Mouse (Mus musculus) kidney, embryonic 15.5 days (tissue): Measurements from ENCODE around the gene Lrrc66. TPM values are rescaled to one million over a fixed set of nuclear protein-coding genes. Genes with fewer than 3 reads are reported as not detected.
"Not testable (repeated sequence)": the region's sequence is repeated elsewhere in the genome, so short reads cannot be mapped to it uniquely, and the experiment has no call there.

Experiments used
- ATAC-seq: fragments of 200-750 bp; cut with Nextera tagmentation; replicated peaks from 2 replicates; pipeline ENCODE4 v1.8.0; 2017; ENCODE audit warnings: moderate TSS enrichment; ENCODE audit not compliant: low FRiP score
- H3K27ac ChIP-seq: fragments of 300-500 bp; sonication (generic); 2 replicates; pipeline ENCODE4 v1.5.1; 2015; ENCODE audit warnings: mild to moderate bottlenecking, inconsistent platforms
- H3K27me3 ChIP-seq: fragments of 300-500 bp; sonication (generic); 2 replicates; pipeline ENCODE4 v1.6.1; 2015; ENCODE audit warnings: inconsistent platforms
- H3K36me3 ChIP-seq: fragments of 300-500 bp; sonication (generic); 2 replicates; pipeline ENCODE4 v1.6.1; 2015; ENCODE audit warnings: inconsistent platforms
- H3K4me1 ChIP-seq: fragments of 300-500 bp; sonication (generic); 2 replicates; pipeline ENCODE4 v1.6.1; 2015; ENCODE audit warnings: inconsistent platforms
- H3K4me2 ChIP-seq: fragments of 300-500 bp; sonication (generic); 2 replicates; pipeline ENCODE4 v1.6.1; 2015; ENCODE audit warnings: moderate library complexity, mild to moderate bottlenecking, inconsistent platforms
- H3K4me3 ChIP-seq: fragments of 300-500 bp; sonication (generic); replicated peaks from 2 replicates; pipeline ENCODE4 v1.5.1; 2015; ENCODE audit warnings: mild to moderate bottlenecking, inconsistent platforms
- H3K9ac ChIP-seq: fragments of 300-500 bp; sonication (generic); 2 replicates; pipeline ENCODE4 v1.6.1; 2015; ENCODE audit warnings: mild to moderate bottlenecking, inconsistent platforms
- H3K9me3 ChIP-seq: fragments of 300-500 bp; sonication (generic); replicated peaks from 2 replicates; pipeline ENCODE4 v1.6.1; 2016; ENCODE audit warnings: inconsistent platforms
- WGBS: fragments of 180-500 bp; shearing (Covaris S2); methylation state at CpG from one replicate; pipeline ENCODE4 v1.1.7; 2015; ENCODE audit warnings: mixed read lengths; 5-methylcytosine and 5-hydroxymethylcytosine counted together
- polyA plus RNA-seq: library from polyadenylated mRNA; unstranded; fragments of >200 nt; fragmentation: Nextera tagmentation; extraction: Ambion mirVana; gene quantifications from 2 replicates; pipeline ENCODE4 v1.2.1, GENCODE M21; 2015

The Lrrc66 gene
- polyA plus RNA-seq, 1 experiment from 2014 or later, result 0.08 TPM

DNA sequence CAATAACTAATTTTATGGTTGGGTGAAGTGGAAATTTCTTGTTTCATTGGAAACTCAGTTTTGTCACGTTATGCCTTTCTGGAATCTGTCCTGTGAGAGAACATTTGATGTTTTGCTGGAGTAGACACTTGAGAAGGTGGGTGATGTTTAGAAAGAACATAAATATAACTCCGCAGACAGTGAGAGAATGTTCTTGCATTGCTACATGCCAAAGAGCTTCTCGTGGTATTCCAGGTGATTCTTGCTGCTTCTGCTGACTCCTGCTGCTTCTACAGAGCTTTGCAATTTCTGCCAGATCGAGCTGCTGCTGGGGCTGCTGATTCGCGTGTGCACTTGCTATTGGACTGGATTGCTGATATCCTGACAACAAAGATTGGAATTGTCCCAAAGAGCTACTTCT lies 27.4 kb downstream of the Lrrc66 start:
- Histone ChIP-seq H3K36me3 (no peaks in the 10 kb centered on the region), H3K4me1 (no peaks in the 10 kb centered on the region), H3K27ac (no peak overlapping the region), H3K9me3 (0 out of 2 replicates have a peak, but pooled peaks cover 3% of the 10 kb centered on the region), H3K4me2 (no peak overlapping the region), H3K4me3 (no peak overlapping the region), H3K27me3 (no peaks in the 10 kb centered on the region), H3K9ac (no peak overlapping the region)
- no peak for ATAC-seq
- WGBS, result 83% methylated on average over 6 of the region's 6 CpGs

DNA sequence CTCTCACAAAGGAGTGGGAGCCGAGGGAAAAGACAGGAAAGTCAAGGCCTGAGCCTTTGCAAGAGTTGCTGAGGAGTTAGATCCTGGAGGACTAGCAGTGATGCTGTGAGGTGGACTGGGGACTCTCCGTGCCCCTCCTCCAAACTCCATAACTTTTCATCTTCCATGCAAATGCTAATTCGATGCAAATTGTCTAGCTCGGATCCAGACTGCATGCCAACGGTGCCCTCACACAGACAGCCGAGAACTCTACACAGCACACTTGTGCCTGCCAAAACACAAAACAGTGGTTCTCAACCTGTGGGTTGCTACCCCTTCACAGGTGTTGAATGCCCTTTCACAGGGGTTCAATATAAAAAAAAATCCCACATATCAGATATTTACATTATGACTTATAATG lies 27.8 kb downstream of the Lrrc66 start:
- H3K4me2 ChIP-seq, result no peak overlapping the region
- WGBS, result 90% methylated on average over 6 of the region's 6 CpGs
- H3K9me3 ChIP-seq, result 0 out of 2 replicates have a peak, but pooled peaks cover 3% of the 10 kb centered on the region
- no peaks in the 10 kb centered on the region for H3K4me1 ChIP-seq
- ATAC-seq, result no peak
- no peaks in the 10 kb centered on the region for H3K27me3 ChIP-seq
- no peak overlapping the region for H3K4me3 ChIP-seq
- H3K27ac ChIP-seq, result no peak overlapping the region
- no peaks in the 10 kb centered on the region for H3K36me3 ChIP-seq
- H3K9ac ChIP-seq, result no peak overlapping the region

DNA sequence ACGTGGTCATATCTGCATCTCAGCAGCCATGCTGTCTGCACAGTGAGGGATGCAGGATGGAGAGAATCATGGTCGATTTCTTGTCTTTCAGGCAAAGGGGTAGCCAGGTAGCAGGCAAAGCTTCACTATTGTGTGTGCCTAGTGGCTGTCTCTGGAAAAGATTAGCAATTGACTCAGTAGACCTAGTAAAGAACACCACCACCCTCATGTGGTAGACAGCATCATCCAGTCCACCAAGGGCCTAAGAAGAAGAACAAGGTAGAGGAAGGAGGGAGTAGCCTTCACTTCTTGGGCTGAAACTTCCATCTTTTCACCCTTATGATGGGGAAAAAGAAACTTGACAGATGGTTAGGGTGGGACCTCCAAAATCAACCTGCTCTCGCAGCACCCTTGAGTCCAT lies 29.5 kb downstream of the Lrrc66 start:
- no peaks in the 10 kb centered on the region for H3K4me1 ChIP-seq
- no peak overlapping the region for H3K4me3 ChIP-seq
- H3K36me3 ChIP-seq, result no peaks in the 10 kb centered on the region
- no peaks in the 10 kb centered on the region for H3K27me3 ChIP-seq
- 0 out of 2 replicates have a peak, but pooled peaks cover 3% of the 10 kb centered on the region for H3K9me3 ChIP-seq
- no peak for ATAC-seq
- H3K9ac ChIP-seq, result no peak overlapping the region
- no peak overlapping the region for H3K4me2 ChIP-seq
- 87% methylated on average over 3 of the region's 3 CpGs for WGBS
- no peak overlapping the region for H3K27ac ChIP-seq

DNA sequence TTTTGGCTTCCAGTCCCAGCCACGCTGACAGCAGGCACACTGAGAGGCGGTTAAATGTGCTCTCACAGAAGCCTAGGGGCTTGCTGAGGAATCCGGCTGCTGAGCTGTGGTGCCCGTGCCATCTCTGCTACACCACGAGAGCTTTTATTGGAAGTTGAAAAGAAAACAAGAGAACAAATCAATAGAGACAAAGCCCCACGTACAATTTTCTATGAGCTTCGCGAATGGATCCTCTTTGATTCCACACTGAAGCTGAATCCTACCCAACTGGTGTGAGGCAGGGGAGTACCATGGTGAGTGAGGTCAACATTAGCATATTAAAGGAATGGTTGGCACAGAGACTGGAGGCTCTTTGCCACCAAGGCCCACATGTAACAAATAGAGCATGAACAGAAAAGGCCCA lies 31.0 kb downstream of the Lrrc66 start:
- no peaks in the 10 kb centered on the region for H3K27me3 ChIP-seq
- no peak overlapping the region for H3K4me2 ChIP-seq
- no peak overlapping the region for H3K9ac ChIP-seq
- 0 out of 2 replicates have a peak, but pooled peaks cover 3% of the 10 kb centered on the region for H3K9me3 ChIP-seq
- WGBS, result 77% methylated on average over 8 of the region's 8 CpGs
- no peak for ATAC-seq
- no peak overlapping the region for H3K27ac ChIP-seq
- no peaks in the 10 kb centered on the region for H3K4me1 ChIP-seq
- H3K36me3 ChIP-seq, result no peaks in the 10 kb centered on the region
- no peak overlapping the region for H3K4me3 ChIP-seq

DNA sequence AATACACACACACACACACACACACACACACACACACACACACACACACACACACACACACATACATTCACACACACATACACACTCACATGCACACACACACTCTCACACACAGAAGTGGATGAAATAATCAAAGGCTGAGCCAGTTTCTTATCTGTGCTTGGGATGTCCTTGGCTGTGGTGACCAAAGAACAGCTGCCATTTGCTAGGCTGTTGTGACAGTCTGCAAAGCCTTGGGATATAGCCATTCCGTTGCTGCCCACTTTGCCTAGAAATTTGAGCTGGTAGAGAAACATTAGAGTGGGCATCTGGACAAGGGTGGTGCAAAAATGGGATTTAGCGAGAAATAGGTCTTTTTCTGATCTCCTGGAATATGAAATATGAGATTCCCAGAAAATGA lies 32.3 kb downstream of the Lrrc66 start:
- Histone ChIP-seq H3K9ac (no peak overlapping the region), H3K27ac (no peak overlapping the region), H3K4me2 (no peak overlapping the region), H3K9me3 (no peaks in the 10 kb centered on the region), H3K4me3 (no peak overlapping the region), H3K27me3 (no peaks in the 10 kb centered on the region), H3K36me3 (no peaks in the 10 kb centered on the region), H3K4me1 (no peaks in the 10 kb centered on the region)
- 62% methylated on average over 2 of the region's 2 CpGs for WGBS
- ATAC-seq, result no peak

DNA sequence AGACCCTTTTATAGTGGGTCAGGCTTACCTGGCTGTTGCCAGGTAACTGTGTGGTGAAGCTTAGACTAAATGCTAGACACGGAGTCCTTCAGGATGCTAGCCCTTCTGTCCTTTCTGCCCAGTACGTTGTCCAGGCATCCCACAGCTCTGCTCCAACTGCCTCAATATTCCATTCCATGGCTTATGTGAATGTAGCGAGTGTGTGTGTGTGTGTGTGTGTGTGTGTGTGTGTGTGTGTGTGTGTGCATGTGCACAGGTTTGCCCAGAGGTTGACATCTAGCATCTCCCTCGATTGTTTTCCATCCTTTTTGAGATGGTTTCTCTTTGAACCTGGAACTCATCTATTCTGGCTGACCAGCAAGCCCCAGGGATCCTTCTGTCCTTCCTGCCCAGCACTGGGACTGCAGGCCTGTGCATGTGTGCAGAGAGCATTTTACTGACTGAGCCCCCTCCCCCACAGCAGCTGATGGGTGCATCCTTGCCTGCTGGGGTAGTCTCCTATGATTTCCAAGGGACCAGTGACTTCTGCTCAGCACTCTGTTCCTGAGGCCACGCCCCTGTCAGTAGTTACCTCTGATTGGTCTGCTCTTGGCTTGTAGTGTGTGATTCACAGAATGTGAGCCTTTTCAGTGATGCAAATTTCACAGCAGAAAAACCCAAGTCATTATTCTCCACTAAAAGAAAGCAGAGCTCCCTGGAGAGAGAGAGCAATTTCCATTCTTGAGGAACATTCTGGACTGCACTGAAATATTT lies 33.2 kb downstream of the Lrrc66 start:
- H3K36me3 ChIP-seq, result no peaks in the 10 kb centered on the region
- no peak overlapping the region for H3K27ac ChIP-seq
- no peak for ATAC-seq
- H3K4me3 ChIP-seq, result no peak overlapping the region
- H3K9me3 ChIP-seq, result no peaks in the 10 kb centered on the region
- no peaks in the 10 kb centered on the region for H3K27me3 ChIP-seq
- 71% methylated on average over 5 of the region's 5 CpGs for WGBS
- H3K4me1 ChIP-seq, result no peaks in the 10 kb centered on the region
- no peak overlapping the region for H3K4me2 ChIP-seq
- no peak overlapping the region for H3K9ac ChIP-seq

DNA sequence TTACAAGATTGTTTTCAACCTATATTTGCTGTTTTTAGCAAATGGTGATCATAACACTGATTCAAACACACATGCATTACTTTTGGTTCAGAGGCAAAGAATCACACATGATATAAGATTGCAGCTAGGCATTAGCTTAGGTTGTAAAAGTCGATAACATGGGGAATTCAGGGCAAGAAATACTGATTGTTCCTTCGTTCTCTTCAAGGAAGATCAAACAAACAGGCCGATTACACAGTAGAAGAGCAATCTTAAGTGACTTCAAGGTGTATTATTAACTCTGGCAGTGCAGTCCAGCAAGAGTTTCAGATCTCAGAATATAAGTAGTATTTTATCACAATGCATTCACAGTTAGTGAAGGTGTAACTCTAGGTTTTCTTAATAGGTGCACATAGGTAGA lies 45.2 kb downstream of the Lrrc66 start:
- H3K9ac ChIP-seq, result no peak overlapping the region
- no peaks in the 10 kb centered on the region for H3K36me3 ChIP-seq
- H3K27ac ChIP-seq, result no peak overlapping the region
- H3K4me3 ChIP-seq, result no peak overlapping the region
- no peak overlapping the region for H3K4me2 ChIP-seq
- H3K4me1 ChIP-seq, result no peaks in the 10 kb centered on the region
- WGBS, result 67% methylated on average over 3 of the region's 3 CpGs
- no peak for ATAC-seq
- H3K9me3 ChIP-seq, result no peaks in the 10 kb centered on the region
- H3K27me3 ChIP-seq, result no peaks in the 10 kb centered on the region

DNA sequence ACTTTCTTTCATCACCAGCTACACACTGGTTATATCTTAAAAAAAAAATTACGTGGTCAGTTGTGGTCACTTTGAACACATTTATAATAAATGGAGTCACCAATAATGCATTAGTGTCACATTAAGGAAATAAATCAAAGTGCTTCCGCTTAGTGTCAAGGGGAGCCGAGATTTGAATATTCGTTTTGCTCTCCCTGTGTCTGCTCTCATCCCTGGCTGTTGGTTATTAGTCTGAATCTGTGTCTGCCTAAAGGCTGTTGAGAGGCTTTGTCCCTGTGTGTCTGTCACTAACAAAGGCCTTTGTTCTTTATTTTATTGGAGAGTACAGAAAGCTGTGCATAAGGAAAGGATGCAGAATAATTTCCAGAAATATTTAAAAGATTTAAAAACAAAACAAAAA lies 45.7 kb downstream of the Lrrc66 start:
- no peak overlapping the region for H3K9ac ChIP-seq
- no peak overlapping the region for H3K27ac ChIP-seq
- H3K4me2 ChIP-seq, result no peak overlapping the region
- H3K4me3 ChIP-seq, result no peak overlapping the region
- no peaks in the 10 kb centered on the region for H3K27me3 ChIP-seq
- no peaks in the 10 kb centered on the region for H3K4me1 ChIP-seq
- no peak for ATAC-seq
- no peaks in the 10 kb centered on the region for H3K9me3 ChIP-seq
- H3K36me3 ChIP-seq, result no peaks in the 10 kb centered on the region
- 63% methylated on average over 4 of the region's 4 CpGs for WGBS

DNA sequence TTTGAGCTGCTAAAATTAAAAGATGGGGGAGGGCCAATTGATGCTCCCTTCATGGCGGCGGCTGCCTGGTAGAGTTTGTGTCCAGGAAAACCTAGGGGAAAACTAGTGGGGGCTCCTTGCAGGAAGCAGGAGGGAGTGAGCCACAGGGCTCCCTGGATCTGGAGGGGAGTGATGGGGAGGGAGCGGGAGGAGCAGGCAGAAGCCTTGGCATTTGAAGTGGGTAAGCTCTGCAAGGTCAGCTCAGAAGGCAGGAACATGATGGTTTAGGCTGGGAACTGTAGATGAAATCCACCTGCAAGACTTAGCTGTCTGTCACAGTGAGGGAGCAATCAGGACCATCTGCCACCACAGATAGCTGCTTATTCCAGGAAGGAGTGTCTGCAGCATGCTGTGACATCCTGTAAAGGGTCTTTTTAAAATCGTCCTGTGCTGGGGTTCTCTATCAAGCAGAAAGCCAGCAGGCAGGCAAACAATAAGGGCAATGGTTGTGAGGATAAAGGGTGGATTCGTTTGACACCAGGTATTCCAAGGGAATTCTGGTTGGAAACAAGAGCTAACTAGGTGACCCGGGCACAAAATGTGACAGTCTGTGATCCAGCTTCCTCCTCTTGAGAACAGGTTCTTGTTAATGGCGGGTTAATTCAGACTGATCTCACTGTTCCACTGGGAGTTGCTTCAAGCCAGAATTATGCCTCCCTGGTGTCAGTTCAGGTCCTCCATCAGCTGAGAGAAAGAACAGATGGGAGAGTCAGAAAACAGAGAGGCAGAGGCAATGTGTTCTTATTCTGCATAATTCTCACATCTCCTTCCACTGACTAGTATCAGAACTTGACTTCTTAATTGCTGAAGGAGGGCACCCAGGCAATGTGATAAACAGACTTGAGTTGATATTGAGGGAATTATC lies 46.9 kb downstream of the Lrrc66 start:
- ATAC-seq, result no peak

DNA sequence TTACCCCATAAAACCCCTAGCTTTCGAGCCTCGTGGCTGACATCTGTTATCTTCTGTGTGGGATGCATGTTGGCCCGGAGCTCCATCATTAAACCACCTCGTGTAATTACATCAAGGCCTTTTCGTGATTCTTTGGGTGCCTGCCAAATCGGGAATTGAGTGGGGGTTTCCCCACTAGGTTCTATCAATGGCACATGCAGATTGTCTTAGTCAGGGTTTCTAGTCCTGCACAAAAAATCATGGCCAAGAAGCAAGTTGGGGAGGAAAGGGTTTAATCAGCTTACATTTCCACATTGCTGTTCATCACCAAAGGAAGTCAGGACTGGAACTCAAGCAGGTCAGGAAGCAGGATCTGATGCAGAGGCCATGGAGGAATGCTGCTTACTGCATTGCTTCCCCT lies 48.3 kb downstream of the Lrrc66 start:
- H3K4me1 ChIP-seq, H3K36me3 ChIP-seq, H3K4me2 ChIP-seq, H3K9ac ChIP-seq, H3K27ac ChIP-seq, H3K27me3 ChIP-seq, H3K4me3 ChIP-seq, ATAC-seq, H3K9me3 ChIP-seq: not testable (repeated sequence)
- WGBS, result 71% methylated on average over 6 of the region's 6 CpGs

More for the DNA sequence above, 46.9 kb downstream of the Lrrc66 start:
- H3K4me2 ChIP-seq, result no peak overlapping the region
- WGBS, result 33% methylated on average over 7 of the region's 7 CpGs
- H3K9ac ChIP-seq, result no peak overlapping the region
- no peak overlapping the region for H3K4me3 ChIP-seq
- no peaks in the 10 kb centered on the region for H3K27me3 ChIP-seq
- no peaks in the 10 kb centered on the region for H3K36me3 ChIP-seq
- H3K27ac ChIP-seq, result no peak overlapping the region
- no peaks in the 10 kb centered on the region for H3K9me3 ChIP-seq
- H3K4me1 ChIP-seq, result no peaks in the 10 kb centered on the region

DNA sequence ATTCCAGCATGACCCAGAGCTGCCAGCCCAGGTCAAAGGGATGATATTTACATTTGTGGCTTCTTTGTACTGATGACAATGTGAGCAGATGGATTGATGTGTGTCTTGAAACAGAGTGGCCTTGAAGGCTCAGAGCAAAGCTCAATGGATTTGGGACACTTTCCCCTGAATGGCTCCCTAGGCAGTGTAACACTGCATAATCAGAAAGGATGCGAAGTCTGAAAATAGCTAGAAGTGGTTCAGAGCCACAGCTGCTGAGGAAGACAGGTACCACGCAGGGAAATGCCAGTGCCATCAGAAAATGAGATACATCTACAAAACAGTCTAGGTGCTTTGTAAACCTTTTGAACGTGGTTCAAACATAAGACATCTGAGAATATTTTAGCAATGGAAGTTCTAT lies 54.2 kb downstream of the Lrrc66 start:
- Histone ChIP-seq H3K4me3 (no peak overlapping the region), H3K9me3 (no peaks in the 10 kb centered on the region), H3K27me3 (no peaks in the 10 kb centered on the region), H3K9ac (no peak overlapping the region), H3K4me1 (no peaks in the 10 kb centered on the region), H3K4me2 (no peak overlapping the region), H3K36me3 (no peaks in the 10 kb centered on the region), H3K27ac (no peak overlapping the region)
- WGBS, result 85% methylated on average over 3 of the region's 3 CpGs
- no peak for ATAC-seq

DNA sequence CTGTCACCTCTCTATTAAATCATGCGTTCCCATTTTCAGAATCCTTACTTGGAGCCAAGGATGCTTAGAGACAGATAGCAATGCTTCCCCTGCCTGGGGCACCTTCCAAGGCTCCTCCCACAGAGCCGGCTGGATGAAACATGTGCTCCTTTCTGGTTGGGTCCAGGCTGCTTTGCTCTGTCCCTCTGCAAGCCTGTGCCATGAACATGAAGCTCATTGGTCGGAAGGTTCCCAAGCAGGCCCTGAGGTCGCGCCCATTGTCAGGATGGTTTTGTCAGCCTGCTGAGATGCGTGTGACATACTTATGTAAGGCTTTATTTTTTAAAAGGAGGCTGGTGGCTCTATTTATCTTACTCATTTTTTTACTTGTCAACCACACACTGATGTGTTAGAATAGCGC lies 55.6 kb downstream of the Lrrc66 start:
- Histone ChIP-seq H3K9ac (no peak overlapping the region), H3K27me3 (no peaks in the 10 kb centered on the region), H3K36me3 (no peaks in the 10 kb centered on the region), H3K4me1 (no peaks in the 10 kb centered on the region), H3K27ac (no peak overlapping the region), H3K4me2 (no peak overlapping the region), H3K9me3 (no peaks in the 10 kb centered on the region), H3K4me3 (no peak overlapping the region)
- no peak for ATAC-seq
- WGBS, result 63% methylated on average over 7 of the region's 7 CpGs
